Mouse (Mus musculus): ENCODE results near the gene Bag2.
"Not testable (repeated sequence)": the region's sequence is repeated elsewhere in the genome, so short reads cannot be mapped to it uniquely, and the experiment has no call there.

Bag2 gene

DNA sequence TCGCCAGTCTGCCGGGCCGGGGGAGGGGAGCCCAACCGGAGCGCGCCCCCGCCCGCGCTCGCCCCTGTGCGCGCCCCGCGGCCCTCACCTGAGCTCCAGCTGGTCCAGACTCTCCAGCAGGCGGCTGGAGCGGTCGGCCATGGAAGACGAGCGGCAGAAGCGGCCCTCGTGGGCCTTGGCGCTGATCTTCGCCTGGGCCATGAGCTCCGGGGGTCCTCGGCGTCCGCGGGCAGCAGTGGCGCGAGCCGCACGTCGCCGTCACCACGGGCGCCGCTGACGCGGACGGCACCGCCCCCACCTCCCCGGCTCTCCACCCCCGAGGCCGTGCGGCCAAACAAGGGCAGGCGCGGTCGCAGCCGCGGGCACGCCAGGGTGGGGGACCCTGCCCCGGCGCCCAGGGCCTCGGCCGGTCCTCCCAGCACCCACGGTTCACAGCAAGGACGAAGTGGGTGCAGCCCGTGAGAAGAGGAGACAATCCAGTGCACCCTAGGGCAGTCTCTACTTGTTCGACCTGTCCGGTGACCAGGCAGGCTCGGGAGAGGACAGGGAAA lies at the start of gene Bag2:
Gene Bag2 (minus strand): TSS at position 305 of the 551 bp plus-strand sequence.
- peak; percentile 54 for DNase-seq

DNA sequence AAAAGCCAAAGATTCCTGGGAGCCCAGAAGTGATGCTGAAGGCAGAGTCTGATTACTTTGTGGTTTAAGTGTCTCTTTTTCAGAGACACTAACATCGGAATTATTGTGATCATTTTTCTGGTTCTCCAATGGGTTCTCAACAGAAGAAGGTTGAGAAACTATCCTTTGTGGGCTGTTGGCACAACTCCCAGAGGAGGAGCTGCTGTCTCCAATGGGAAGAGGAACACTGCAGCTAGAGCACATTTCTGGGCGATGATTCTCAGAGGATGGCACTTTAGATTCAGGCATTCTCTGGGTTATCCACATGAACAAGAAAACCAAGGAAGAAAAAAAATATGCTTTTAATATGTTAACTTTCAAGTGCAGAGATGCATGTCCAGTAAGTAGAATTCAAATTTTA lies 45.7 kb upstream of the Bag2 start:
- DNase-seq, result no peak

DNA sequence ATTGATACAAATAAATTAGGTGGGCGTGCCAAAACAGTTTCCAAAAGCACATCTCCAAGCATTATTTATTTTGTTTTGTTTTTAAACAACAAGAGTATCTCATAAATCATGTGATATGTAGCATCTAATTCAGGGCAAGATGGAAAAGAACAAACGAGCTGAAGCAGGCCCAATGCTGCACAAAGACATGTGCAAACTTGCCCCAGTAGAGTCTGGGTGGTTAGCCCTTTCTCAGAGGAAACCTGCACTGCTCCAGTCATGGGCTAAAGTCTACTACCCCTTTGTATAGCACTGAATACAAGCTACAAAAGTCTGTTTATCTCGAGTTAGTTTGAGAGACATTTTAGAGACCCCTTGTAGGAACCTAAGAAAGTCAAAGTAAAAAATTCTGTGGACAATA lies 42.0 kb upstream of the Bag2 start:
- DNase-seq, result no peak

DNA sequence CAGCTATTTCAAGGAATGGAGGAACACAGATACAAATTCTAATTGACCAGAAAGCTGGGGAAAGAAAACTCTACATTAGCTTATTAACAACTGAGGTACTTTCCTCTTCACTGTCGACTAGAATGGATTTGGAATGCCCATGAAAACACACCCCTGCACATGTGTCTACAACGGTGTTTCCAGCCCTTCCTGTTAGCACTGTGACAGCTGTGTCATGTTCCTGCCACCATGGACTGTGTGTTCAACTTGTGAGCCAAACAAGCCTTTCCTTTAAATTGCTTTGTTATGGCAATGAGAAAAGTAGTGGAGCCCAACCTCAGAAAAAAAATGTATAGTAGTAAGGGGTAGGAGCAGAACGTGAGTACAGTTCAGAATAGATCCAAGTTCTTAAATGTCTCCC lies 30.9 kb upstream of the Bag2 start:
- DNase-seq, result no peak

DNA sequence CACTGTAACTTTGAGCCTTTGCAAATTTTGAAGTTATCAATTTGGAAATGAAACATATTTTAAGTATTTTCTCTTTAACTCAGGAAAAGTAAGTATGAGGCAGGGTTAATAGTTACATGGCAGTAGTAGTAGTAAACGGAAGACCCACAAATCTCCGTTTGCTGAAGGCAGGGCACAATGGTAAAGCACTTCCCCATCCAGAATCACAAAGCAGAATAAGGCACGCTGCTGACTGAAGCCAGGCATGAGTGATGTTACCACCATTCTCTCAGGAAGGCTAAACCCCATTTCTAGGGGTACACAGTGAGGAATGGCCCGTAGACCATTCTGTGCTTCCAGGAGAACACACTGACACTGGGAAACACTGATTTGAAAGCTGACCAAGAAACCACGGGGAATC lies 30.5 kb upstream of the Bag2 start:
- DNase-seq, result no peak

DNA sequence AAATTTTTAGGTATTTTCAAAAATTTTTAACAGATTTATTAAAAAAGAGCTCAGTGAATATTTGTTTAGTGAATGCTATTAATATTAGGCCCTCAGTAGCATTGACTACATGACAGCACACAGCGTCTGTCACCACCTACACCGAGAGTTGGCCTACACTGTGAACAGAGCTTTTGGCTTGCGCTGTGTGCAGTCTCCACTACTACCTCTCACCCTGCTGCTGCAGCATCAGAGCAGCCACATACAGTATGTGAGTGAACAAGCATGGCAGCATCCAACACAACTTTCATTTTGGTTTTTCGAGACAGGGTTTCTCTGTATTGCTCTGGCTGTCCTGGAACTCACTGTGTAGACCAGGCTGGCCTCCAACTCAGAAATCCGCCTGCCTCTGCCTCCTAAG lies 27.0 kb upstream of the Bag2 start:
- no peak for DNase-seq

DNA sequence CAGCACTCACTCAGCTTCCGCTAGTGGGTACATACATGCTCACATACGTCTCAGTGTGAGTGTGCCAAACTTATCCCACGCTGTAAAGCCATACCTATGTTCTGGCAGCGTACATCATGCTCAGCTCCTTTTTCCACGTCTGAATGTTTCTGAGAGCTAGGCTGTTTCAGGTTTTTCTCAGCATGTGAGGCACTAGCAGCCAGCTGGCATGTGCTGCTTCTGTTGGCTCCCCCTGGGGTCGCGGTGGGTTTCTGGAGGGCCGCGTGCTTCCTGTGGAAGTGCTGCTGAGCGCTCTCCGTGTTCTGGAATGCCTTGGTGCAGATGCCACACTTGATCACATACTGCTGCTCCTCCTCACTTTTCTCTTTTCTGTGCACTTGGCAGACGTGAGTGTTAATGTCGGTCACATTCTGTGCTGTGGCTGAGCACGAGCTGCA lies 18.6 kb upstream of the Bag2 start:
- no peak for DNase-seq

DNA sequence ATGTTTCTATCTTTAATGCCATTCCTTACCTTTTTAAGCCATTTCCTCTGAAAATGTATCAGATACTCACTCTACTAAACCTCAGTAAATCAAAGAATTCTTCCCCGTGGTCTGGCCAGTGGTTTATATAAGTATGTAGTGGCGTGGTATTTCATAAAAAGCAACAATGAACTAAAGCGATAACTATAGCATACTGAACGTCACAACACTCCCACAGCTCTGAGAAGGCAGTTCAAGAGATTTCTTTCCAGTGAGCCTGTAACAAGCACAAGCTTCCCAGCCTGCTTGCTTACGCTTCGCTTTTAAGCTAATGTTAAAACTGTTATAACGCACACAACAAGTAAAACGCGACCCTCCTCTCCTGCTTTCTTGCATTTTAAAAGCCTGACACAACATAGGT lies 14.5 kb upstream of the Bag2 start:
- DNase-seq, result no peak

DNA sequence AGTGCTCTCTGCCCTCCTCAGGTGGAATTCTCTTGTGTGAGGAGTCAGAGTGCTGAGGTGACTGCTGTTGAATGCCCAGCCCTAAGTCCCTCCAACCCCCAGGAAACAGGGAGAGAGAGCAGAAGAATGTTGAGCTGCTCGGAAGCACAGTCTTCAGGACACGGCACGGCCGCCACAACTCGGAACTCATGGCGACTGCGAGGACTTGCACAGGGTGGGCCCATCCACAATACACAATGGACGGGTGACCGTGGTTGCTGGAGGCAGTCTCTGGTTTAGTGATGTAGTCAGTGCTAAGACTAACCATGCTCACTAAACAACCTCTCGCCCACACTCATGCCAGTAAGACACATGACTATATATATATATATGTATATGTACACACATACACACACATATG lies 14.0 kb upstream of the Bag2 start:
- DNase-seq, result no peak

DNA sequence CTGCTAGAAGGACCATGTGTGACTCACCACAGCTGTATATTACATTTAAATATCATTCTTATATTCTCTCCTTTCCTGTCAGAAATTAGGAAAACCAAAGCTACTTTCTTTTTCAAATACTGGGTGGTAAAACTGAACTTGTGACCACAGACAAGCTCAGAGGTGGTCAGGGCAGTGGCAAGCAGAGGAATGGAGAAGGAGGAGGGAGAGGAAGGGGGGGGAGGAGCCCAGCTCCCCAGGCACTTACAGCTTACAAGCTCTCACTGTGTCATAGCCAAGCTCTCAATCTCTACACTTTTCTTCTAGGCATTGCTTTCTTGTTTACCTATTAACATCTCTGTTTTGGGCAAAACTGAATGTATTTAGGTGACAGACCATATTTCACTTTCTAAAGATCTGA lies 11.2 kb upstream of the Bag2 start:
- DNase-seq, result no peak

DNA sequence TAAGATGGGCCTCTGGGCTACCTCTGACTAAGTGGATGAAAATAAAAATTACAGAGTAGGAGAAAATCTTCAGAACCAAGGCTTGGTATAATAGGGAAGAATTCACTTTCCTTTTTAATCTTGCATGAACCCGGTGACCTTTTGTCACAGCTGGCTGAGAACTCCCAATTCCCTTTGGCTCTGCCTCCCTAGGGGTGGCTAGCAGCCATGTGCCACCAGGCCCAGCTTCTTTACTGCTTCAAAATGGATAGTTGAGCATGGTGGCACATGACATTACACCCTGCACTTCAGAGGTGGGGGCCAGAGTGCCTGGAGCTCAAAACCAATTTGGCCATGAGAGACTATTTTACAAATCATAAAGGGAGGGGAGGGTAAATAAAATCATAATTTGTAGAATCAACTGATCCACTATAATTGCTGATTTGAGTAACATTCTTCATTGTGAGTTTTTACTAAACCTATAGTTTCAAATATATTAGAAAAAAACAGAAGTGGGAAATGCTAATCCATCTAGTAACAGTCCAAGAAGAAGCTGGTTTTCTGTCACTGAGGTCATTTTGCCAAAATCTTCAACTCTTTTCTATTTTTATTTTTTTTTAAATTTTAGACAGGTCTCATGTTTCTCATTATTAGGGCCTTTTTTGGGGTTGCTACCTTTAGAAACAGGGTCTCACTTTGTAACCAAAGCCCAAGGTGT lies 10.6 kb upstream of the Bag2 start:
- DNase-seq, result no peak

DNA sequence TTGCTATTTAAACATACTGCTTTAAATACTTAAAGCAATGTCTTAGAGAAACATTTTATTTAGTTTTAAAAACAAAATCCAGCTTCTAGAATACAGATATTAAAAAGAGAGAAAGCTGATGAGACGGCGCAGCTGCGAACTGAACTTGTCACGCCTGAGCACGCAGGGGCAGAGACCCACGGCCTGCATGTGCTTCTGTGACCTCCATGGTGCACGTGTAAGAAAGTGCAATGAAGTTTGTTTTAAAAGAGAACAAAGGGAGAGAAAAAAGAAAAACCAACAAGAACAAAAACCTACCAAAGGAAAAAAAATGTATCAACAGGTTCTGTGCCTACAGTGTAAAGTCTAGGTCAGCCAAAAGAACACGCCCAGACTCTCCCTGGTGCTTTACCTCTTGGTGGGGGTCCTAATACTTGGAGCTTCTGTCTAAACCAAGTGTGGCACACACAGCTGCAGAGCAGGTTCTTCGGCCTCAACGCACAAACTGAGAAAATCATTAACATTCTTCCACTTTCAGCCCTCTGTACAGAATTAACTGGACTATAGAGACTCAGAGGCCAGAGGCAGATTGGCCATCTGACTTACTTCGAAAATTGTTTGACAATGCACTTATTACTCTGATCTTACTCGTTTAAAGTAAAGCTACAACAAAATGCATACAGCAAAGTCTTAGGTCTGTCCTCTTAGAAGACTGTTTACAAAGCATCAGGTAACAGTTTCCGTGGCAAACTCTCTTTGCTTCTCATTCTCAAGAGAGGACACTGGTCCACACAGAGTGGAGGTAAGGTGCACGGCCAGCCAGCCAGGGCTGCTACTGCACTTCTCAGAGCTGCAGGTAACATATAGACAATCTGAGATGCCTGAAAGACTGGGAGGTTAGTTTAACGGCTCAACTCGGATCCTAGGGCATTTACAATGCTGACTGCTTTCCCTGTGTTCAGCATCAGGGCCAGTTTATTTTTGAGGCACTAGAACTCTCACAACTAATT lies 9.2 kb upstream of the Bag2 start:
- DNase-seq, result no peak

DNA sequence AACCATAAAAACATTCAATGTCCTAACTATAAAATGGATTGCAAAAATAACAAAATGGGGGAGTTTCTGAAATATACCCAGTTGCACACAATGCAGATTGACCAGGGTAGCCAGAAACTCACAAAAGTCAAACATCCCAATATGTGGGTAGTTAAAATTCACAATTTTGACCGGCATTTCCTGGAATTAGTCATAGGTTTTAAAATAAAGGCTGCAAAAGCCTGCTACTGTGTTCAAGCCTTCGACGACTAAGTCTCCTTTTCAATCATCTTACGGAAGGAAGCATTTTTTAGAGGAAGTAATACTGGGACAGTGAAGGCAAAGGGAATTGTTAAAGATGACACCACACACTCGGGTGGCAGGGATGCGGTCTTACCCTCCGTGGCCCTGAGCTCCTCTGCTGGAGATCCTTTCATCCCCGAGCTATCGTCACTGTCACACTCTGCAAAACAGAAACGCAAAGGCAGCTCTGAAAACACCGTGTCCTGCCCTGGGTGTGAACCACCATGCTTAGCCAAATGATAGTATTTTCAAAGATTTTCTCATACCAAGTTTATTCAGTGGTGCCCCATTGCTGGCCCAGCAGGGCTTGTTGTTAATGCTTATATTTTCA lies 8.0 kb upstream of the Bag2 start:
- DNase-seq, result no peak

DNA sequence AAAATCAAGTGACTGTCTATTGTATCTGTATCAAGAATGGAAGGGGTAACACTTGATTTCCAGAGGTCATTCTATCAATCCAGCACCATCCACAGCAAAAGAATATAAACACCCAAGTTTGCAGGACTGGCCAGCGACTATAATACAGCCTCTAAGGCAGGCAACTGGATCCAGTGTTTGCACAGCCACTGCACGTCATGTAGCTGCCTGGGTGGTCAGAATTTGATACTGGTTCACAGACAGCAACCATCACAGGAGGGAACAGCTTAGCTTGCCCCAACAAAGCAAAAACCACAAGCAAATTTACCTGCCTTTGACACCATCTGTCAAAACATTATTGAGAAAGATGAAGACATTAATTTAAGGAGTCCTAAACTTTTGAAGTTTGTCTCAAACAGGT lies 6.2 kb upstream of the Bag2 start:
- no peak for DNase-seq

DNA sequence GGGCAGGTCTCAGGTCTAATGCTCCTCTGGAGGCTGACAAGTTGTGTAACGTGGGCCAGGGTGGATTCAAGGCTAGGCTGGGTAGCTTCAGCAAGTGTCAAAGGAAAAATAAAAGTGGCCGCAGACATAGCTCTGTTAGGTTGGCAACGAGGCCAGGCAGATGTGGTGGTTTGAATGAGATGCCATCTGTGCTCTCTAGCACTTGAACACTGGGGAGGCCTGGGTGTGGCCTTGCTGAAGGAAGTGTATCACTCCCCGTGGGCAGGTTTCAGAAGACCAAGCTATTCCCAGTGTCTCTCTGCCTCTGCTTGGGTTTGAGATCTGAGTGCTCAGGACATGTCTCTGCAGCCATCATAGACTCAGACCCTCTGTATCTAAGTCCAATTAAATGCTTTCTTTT lies 893 bp upstream of the Bag2 start:
- DNase-seq, result peak; percentile 15

DNA sequence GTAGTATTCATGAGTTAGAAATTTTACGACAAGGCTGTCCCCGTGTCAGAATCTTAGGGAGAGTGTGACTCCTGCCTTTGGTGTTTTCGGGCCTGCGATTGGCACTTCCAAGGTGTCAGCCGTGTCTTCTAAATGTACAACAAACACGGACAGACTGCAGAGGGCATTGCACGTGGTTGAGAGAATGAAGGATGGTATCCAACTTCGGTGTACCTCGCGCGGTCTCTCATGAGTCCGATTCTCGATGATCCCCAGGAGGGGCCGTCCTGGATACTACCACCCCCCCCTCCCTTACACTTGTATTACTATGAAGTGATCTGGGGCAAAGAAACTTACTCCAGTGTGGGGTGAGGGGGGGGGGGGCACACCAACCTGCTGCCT lies 572 bp downstream of the Bag2 start:
- DNase-seq, result no peak

DNA sequence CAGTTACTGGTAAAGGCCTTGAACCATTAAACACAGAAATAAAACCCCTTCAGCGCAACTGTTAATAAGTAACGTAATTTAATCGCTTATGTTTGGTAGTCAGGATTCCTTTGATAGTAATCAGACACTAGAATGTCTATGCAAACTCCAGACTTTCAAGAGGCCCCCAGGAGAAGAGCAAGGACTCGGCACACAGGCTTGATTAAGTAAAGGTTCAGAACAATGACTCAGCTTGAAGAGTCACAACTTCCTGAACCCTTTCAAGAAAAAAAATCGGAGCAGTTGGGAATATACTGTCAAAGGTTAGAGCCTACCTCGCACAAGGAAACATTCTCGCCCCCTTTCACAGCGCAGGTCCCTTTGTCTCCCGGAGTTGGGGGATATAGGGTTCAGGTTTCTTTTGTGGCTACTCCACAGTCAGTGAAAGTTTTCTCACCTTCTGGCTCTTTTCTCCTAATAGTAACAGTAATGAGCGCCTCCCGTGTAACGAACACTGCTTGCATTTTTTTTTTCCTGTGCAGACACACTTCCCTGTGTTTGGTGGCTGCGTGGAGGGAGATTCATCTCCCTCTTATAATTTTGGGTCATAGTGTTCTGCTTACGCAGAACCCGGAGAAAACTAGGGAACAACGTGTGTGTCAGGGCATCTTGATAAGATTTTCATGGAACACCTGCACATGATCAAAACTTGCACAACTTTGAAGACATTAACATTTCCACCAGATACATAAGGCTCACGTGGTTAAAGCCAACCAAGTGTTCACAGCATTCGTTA lies 1.1 kb downstream of the Bag2 start:
- no peak for DNase-seq

DNA sequence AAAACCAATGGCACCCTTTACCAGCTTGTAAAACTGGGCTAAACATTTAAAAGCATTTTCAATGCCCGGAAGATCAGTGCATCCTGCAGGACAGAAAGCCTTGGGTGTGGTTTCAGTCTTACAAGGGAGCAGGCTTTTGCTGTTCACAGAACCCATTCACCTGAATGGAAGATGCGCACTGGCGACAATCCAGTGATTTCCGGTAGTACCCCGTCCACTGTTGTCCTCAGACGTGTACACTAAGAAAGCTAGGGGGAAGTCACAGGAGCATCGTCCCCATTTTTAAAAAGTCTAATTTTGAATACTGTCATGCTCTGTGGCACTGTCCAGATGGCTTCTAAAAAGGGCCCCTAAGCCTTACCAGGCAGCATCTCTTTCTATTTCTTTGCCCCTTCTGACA lies 1.8 kb downstream of the Bag2 start:
- DNase-seq, result no peak

DNA sequence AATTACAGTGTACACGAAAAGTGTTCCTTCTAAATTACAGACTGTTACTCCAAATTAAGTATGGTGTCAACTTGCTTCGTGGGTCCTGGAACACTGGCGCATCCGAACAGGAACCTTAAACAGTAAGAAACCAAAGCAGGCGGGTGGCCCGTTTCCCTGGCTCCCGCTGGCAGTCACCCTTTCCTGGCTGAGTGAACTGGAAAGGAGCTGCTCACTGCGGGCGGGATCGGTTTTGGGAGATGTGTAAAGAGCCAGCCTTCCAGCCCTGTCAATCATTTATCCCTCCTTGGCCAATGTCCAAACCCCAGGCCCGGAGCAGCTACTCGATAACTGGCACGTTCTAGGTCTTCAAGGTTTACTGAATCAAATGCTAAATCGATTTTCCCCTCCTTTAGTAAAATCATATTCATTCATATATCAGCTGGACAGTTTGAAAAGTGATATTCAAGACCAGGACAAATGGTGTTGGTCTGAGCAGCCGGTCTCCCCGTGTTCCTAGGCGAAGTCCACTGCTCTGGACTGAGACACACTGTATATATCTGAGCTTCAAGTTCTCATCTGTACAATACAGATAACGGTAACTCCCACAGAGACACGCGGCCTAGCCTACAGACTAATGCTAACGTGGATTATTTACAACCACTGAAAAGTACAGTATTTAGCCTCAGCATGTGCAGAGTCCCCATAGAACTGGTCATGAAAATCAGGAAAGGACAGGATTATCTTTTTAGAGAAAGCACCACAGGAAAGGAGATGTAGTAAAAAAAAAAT lies 2.4 kb downstream of the Bag2 start:
- DNase-seq, result no peak

DNA sequence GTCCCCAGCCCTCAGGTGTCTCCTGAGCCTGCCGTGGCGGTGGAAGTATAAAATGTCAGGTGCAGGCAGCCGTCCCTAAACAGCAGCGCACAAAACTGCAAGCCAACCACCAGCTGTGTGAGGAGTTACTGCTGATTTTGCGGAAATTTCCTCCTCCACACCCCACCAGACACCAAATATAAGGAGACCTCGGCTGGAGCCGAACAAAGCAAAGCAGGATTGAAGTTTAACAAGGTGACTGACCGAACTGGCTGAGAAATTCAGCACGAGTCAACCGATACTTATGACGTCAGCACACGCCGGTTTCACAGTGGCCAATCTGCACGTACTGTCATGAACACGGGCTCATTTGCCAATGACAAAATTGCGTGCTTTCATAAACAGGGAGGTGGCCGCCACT lies 3.5 kb downstream of the Bag2 start:
- DNase-seq, result no peak

DNA sequence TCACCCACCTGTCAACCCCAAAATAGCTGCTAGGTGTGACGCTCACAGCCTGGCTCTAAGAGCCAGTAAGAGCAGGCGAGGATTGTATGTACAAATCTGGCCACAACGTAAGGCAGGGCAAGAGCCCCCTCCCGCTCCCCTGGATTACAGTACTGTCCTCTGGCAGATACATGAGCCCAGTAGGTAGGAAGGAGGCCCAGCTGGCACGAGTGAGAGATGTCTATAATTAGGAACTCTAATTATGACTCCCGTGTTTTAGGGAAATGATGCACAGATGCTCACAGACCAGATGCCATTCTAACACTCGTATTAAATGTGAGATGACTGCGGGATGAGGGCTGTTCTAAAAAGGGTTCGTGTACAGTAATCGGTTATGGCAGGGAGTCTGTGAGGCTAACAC lies 6.3 kb downstream of the Bag2 start:
- no peak for DNase-seq

DNA sequence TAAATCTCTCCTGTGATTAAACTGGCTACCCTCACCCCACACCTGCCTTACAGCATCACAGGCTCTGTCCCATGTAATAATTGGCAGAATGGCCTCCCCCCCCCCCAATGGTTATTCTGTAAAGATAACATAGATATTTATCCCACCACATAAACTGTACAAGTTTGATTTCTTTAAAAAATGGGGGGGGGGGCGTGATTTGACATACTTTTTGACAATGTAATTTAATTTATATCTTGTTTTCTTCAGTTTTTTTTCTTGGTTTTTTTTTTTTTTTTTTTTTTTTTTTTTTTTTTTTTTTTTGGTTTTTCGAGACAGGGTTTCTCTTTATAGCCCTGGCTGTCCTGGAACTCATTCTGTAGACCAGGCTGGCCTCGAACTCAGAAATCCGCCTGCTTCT lies 7.9 kb downstream of the Bag2 start:
- DNase-seq, result not testable (repeated sequence)
